Comparison of ENCODE assay signal across 13 mouse cellular contexts in the genomic region with DNA sequence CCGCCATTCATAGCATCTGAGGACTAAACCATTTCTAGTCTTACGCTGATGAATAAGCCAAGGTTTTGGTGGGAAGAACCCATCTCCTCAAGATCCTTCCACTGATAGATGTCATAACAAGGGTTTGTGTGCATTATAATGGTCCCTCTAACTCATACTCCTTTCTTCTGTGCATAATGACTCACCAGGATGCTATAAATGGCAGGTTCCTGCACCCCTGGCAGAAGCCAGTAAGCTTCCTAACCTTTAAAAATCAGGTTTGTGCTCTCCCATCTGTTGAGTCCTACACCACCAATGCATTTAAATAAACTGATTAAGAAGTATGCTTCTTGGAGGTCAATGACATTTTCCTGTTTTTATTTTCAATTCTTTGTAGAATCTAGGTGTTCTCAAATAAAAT.
A peak's percentile ranks its signal among the peaks of the same experiment; 100 is the strongest.
DNase-seq lines count a peak whose midpoint lies in the region.
"Had no signal": no experiment of that assay in that cellular context is flagged by ENCODE, and none has a peak within 500 bp of the region (broad histone marks: within the 10 kb centered on the region; RNA-seq: fewer than 3 reads in every experiment).

No protein-coding gene starts in this region.

- DNase-seq in brain, adult 2 months (ENCODE audit: low read depth, low spot score) = peak; percentile 60
- no peak for DNase-seq in urinary bladder, postnatal 4 days (ENCODE audit: low spot score in 2 of 2)
- DNase-seq: adrenal gland, adult 2 months; adrenal gland, adult 8-10 months; adrenal gland, postnatal 10 days; adrenal gland, postnatal 14 days; adrenal gland, postnatal 25 days; adrenal gland, postnatal 36 days; B cell, adult 2 months; cerebellum, adult 11 months; cerebellum, adult 11-12 months; cerebellum, adult 18-20 months; cerebellum, adult 8-10 months had no signal
